Mouse (Mus musculus) ES-E14 (cell line): ENCODE measurements at regions not wholly inside any gene's neighbourhood (a gene's known extent, or its start where the extent isn't known, plus 50 kb on each side); places are given as distances from the start of the nearest gene placed in this dataset.
"Not testable (repeated sequence)": the region's sequence is repeated elsewhere in the genome, so short reads cannot be mapped to it uniquely, and the experiment has no call there.

Experiments used
- DNase-seq: peaks from one replicate; pipeline ENCODE4 v3.0.0-alpha.2; 2013; ENCODE audit warnings: low read depth, low spot score
- H3K27ac ChIP-seq: 2 replicates; pipeline ENCODE4 v1.5.1; 2012; ENCODE audit warnings: low read depth, mild to moderate bottlenecking, low read length, moderate library complexity, mixed read lengths; ENCODE audit not compliant: poor library complexity, insufficient read depth, severe bottlenecking
- H3K36me3 ChIP-seq: 2 replicates; pipeline ENCODE4 v1.6.1; 2012; ENCODE audit warnings: mild to moderate bottlenecking, low read length, moderate library complexity, mixed read lengths; ENCODE audit not compliant: control insufficient read depth, poor library complexity, insufficient read depth, severe bottlenecking
- H3K4me1 ChIP-seq, 2 experiments: fragments of 150-350 bp in 1 of 2; sonication (generic) in 1 of 2; 2 replicates each; pipeline ENCODE4 v1.6.1; 2012; ENCODE audit warnings: low read length in 2 of 2, mild to moderate bottlenecking in 1 of 2, mixed read lengths in 1 of 2; ENCODE audit not compliant: control insufficient read depth in 2 of 2, insufficient read depth in 2 of 2, poor library complexity in 1 of 2
- H3K4me3 ChIP-seq, 2 experiments: fragments of 150-350 bp in 1 of 2; sonication (generic) in 1 of 2; 2 replicates each; pipeline ENCODE4 v1.5.1; 2012; ENCODE audit warnings: low read length in 2 of 2, low read depth in 1 of 2, mild to moderate bottlenecking in 1 of 2, mixed read lengths in 1 of 2; ENCODE audit not compliant: insufficient read depth in 1 of 2, poor library complexity in 1 of 2, severe bottlenecking in 1 of 2
- H3K9ac ChIP-seq: 2 replicates; pipeline ENCODE4 v1.6.1; 2012; ENCODE audit warnings: low read depth, mild to moderate bottlenecking, low read length, mixed read lengths; ENCODE audit not compliant: poor library complexity, insufficient read depth, severe bottlenecking
- H3K9me3 ChIP-seq: fragments of 150-350 bp; sonication (generic); 2 replicates; pipeline ENCODE4 v1.6.1; 2012; ENCODE audit warnings: low read depth, mild to moderate bottlenecking, low read length; ENCODE audit not compliant: control insufficient read depth, insufficient read depth
- CHD2 ChIP-seq: IDR thresholded peaks from 2 replicates; pipeline ENCODE4 v1.6.1; 2014; ENCODE audit warnings: mild to moderate bottlenecking, low read depth, low read length, inconsistent platforms
- HCFC1 ChIP-seq: IDR thresholded peaks from 2 replicates; pipeline ENCODE4 v1.6.1; 2012; ENCODE audit warnings: low read length, inconsistent platforms, borderline replicate concordance; ENCODE audit not compliant: insufficient read depth
- MAFK ChIP-seq: IDR thresholded peaks from 2 replicates; pipeline ENCODE4 v1.6.1; 2014; ENCODE audit warnings: mild to moderate bottlenecking, low read depth, low read length, inconsistent platforms; ENCODE audit not compliant: insufficient read depth
- ZC3H11A ChIP-seq: IDR thresholded peaks from 2 replicates; pipeline ENCODE4 v1.6.1; 2012; ENCODE audit warnings: low read depth, mild to moderate bottlenecking, inconsistent platforms, low read length, borderline replicate concordance
- ZNF384 ChIP-seq: IDR thresholded peaks from 2 replicates; pipeline ENCODE4 v1.6.1; 2012; ENCODE audit warnings: low read depth, low read length, inconsistent platforms
- in situ Hi-C, 2 experiments: fragments of 600-800 bp; cut with MboI; formaldehyde crosslinking; loops; one replicate each; pipeline ENCODE4 v1.15.1; 2025; ENCODE audit warnings: low sequenced_read_pairs in 2 of 2, inconsistent platforms in 1 of 2; ENCODE audit not compliant: unreplicated experiment in 2 of 2

- in situ Hi-C loops, result no loop called here
- Histone ChIP-seq H3K27ac (no peak overlapping the region), H3K4me3 (no peak overlapping the region), H3K9ac (no peak overlapping the region), H3K9me3 (no peaks in the 10 kb centered on the region), H3K36me3 (no peaks in the 10 kb centered on the region), H3K4me1 (no peaks in the 10 kb centered on the region)
- no peak for DNase-seq
- TF ChIP-seq ZC3H11A (no peak), MAFK (no peak), ZNF384 (no peak), CHD2 (no peak), HCFC1 (no peak)
Measured at GRCm38 (mm10) chr4:38396635-38397034, 1053.5 kb upstream of the 1700009N14Rik start.

GRCm38 (mm10) chr4:38435326-38435725 lies 1014.8 kb upstream of the 1700009N14Rik start:
- DNase-seq, H3K4me3 ChIP-seq, H3K9ac ChIP-seq, H3K27ac ChIP-seq, in situ Hi-C loops, H3K9me3 ChIP-seq, H3K4me1 ChIP-seq, H3K36me3 ChIP-seq: not testable (repeated sequence)

- Histone ChIP-seq H3K36me3 (no peaks in the 10 kb centered on the region), H3K9ac (no peak overlapping the region), H3K9me3 (no peaks in the 10 kb centered on the region), H3K27ac (no peak overlapping the region), H3K4me1 (no peaks in the 10 kb centered on the region), H3K4me3 (no peak overlapping the region)
- no peak for TF ChIP-seq ZC3H11A
- TF ChIP-seq MAFK, result no peak
- TF ChIP-seq CHD2, result no peak
- TF ChIP-seq HCFC1, result no peak
- TF ChIP-seq ZNF384, result no peak
- DNase-seq, result no peak
- in situ Hi-C loops, result no loop called here
Measured at GRCm38 (mm10) chr4:38461473-38462194, 988.5 kb upstream of the 1700009N14Rik start.

GRCm38 (mm10) chr4:38498271-38498670 lies 951.8 kb upstream of the 1700009N14Rik start:
- in situ Hi-C loops, result no loop called here

GRCm38 (mm10) chr4:38505875-38506274 lies 944.2 kb upstream of the 1700009N14Rik start:
- H3K4me3 ChIP-seq, result no peak overlapping the region
- H3K9ac ChIP-seq, result no peak overlapping the region
- H3K9me3 ChIP-seq, result peaks cover 4% of the 10 kb centered on the region; the same call in 1 of the 2 replicates
- no peaks in the 10 kb centered on the region for H3K36me3 ChIP-seq
- TF ChIP-seq ZC3H11A (no peak), MAFK (no peak), ZNF384 (no peak), CHD2 (no peak), HCFC1 (no peak)
- no peak for DNase-seq
- no peak overlapping the region for H3K27ac ChIP-seq
- in situ Hi-C loops, result no loop called here
- no peaks in the 10 kb centered on the region for H3K4me1 ChIP-seq

More at GRCm38 (mm10) chr4:38498271-38498670, 951.8 kb upstream of the 1700009N14Rik start:
- Histone ChIP-seq H3K36me3 (no peaks in the 10 kb centered on the region), H3K9me3 (no peaks in the 10 kb centered on the region), H3K4me3 (no peak overlapping the region), H3K9ac (no peak overlapping the region), H3K27ac (no peak overlapping the region), H3K4me1 (no peaks in the 10 kb centered on the region)
- TF ChIP-seq ZC3H11A (no peak), CHD2 (no peak), MAFK (no peak), HCFC1 (no peak), ZNF384 (no peak)
- no peak for DNase-seq
